Mouse (Mus musculus): ENCODE data around the gene Tmem108. TPM values are rescaled to one million over a fixed set of nuclear protein-coding genes. Genes with fewer than 3 reads are reported as not detected.

Tmem108 gene
- total and polyA plus RNA-seq, 2 experiments from 2014 or later = 33.2 to 42.7 TPM

DNA sequence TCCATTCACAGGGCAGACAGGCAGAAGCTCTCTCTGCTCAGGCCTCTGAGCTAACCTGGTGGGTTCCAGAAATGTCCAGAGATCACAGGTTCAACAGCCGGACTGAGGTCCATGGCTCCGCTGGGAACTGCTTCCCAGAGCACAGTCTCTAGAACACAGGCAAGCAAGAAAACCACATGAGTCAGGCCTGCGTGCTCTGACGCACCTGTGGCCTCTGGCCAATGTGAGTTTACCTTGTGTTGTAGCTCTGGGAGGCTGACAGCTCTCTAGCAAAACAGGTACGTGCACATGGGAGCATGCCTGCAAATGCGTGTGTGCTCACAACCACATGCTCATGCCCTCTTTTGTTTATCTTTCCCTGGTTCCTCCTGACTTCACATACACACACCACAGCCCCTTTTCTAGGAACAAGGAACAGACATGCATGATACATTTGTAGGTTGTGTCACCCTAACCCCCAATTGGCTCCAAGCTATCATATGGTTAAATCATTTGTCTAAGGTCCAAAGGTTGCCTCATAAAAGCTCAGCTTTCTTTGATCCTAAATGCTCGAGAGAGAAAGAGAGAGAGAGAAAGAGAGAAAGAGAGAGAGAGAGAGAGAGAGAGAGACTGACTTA, 254.6 kb downstream of the Tmem108 start:
- peaks cover 27% of the 10 kb centered on the region for H3K4me1 ChIP-seq (ENCODE audit: insufficient read depth)
- no peak for TF ChIP-seq CTCF (IDR thresholded peaks at IDR 0.05; ENCODE audit: low read depth)
- H3K9ac ChIP-seq = no peak overlapping the region
- H3K4me3 ChIP-seq (ENCODE audit: low read depth, low read length) = no peak overlapping the region
- H3K9me3 ChIP-seq (ENCODE audit: low read length) = no peaks in the 10 kb centered on the region
- no peak overlapping the region; the same call in 1 of the 2 replicates for H3K27ac ChIP-seq (ENCODE audit: low read depth, low read length)
- 73% methylated on average over 7 of the region's 7 CpGs for WGBS
- H3K36me3 ChIP-seq (ENCODE audit: insufficient read depth) = no peaks in the 10 kb centered on the region
- H3K4me2 ChIP-seq (ENCODE audit: low read depth) = no peak overlapping the region
- DNase-seq (no peak), ATAC-seq (no peak)
- H3K27me3 ChIP-seq (ENCODE audit: insufficient read depth, low read length) = no peaks in the 10 kb centered on the region

DNA sequence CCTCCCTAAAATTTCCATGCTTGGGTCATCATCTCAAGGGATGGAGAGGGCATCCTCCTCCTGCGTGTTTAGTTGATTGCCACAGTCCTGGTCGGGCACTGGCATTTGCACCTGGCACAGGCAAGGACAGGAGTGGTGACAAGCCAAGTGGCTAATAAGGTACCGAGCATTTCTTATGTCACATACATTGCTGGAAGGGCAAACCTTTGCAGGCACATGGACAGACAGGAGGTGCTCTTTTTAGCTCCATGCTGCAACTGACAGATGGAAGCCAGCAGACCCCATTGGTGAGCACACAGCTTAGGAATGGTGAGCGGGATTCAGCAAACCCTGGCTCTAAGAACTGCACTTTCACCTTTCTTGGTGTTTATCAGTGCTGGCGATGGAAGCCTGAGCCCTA, 256.6 kb downstream of the Tmem108 start:
- Histone ChIP-seq H3K4me1 (ENCODE audit: insufficient read depth) (peaks cover 37% of the 10 kb centered on the region), H3K9ac (no peak overlapping the region), H3K4me3 (ENCODE audit: low read depth, low read length) (no peak overlapping the region), H3K27me3 (ENCODE audit: insufficient read depth, low read length) (no peaks in the 10 kb centered on the region), H3K9me3 (ENCODE audit: low read length) (no peaks in the 10 kb centered on the region), H3K27ac (ENCODE audit: low read depth, low read length) (peak overlapping the region; percentile 76), H3K4me2 (ENCODE audit: low read depth) (no peak overlapping the region), H3K36me3 (ENCODE audit: insufficient read depth) (no peaks in the 10 kb centered on the region)
- ATAC-seq (peak; percentile 13; the same call in 1 of the 2 replicates), DNase-seq (peak; percentile 65)
- WGBS = 23% methylated on average over 5 of the region's 5 CpGs
- no peak for TF ChIP-seq CTCF (IDR thresholded peaks at IDR 0.05; ENCODE audit: low read depth)

DNA sequence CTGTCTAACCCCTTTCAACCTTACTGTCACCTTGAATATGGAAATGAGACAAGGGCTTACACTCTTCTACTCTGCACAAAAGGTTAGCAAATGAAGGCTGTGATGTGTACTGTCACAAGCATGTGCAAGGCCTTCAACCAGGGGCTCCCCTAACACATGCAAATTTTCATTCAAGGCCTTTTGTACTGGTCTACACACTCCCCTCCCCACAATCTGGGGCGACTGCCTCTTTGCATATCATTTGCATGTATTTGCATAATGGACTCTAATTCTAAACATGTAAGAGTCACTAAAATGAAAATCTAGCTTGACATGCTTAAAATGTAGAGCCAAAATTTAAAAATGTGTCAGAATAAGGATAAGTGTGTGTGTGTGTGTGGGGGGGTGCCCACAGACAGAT, 257.0 kb downstream of the Tmem108 start:
- Histone ChIP-seq H3K36me3 (ENCODE audit: insufficient read depth) (0 out of 2 replicates have a peak, but pooled peaks cover under 1% of the 10 kb centered on the region), H3K9me3 (ENCODE audit: low read length) (no peaks in the 10 kb centered on the region), H3K4me2 (ENCODE audit: low read depth) (no peak overlapping the region), H3K4me1 (ENCODE audit: insufficient read depth) (peaks cover 37% of the 10 kb centered on the region), H3K27ac (ENCODE audit: low read depth, low read length) (peak overlapping the region; percentile 76), H3K27me3 (ENCODE audit: insufficient read depth, low read length) (no peaks in the 10 kb centered on the region), H3K4me3 (ENCODE audit: low read depth, low read length) (no peak overlapping the region), H3K9ac (no peak overlapping the region)
- ATAC-seq = peak; percentile 93
- peak; percentile 82 for DNase-seq
- TF ChIP-seq CTCF (IDR thresholded peaks at IDR 0.05; ENCODE audit: low read depth) = 0 out of 2 replicates have a peak, but pooled peaks have one; percentile 1
- WGBS = 4% methylated on average over 1 of the region's 1 CpGs

DNA sequence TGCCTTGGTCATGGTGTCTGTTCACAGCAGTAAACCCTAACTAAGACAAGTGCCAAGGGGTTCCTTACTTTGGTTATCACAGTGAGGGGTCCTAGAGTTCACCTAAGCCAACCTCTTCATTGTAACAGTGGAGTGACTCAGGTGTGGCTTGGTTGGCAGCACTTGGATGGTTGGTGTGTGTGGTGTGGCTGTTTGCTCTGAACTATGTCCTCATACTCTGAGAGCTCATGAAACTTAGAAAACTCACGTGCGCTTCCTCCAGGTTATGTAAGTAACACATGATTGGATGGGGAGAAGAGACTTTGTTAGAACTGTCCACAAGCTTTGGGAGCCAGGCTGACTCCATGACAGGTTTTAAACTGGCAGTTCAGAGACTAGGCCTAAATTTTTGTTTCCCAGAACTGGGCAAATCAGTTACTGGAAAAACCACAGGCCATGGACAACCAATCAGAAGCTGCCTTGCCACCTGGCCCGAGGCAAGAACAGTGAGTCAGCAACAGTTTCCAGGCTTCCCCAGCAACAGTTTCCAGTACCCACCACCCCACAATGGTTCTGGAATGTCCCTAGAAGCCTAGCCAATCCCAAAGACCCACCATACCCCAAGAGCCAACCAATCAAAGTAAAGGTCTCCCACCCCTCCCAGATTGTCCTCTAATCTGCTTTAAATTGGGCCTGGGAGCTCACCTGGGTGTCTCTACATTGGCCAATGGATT, 257.9 kb downstream of the Tmem108 start:
- H3K4me3 ChIP-seq (ENCODE audit: low read depth, low read length) = no peak overlapping the region
- ATAC-seq (no peak), DNase-seq (no peak)
- H3K9me3 ChIP-seq (ENCODE audit: low read length) = no peaks in the 10 kb centered on the region
- no peak for TF ChIP-seq CTCF (IDR thresholded peaks at IDR 0.05; ENCODE audit: low read depth)
- peak overlapping the region; percentile 76 for H3K27ac ChIP-seq (ENCODE audit: low read depth, low read length)
- 79% methylated on average over 3 of the region's 3 CpGs for WGBS
- H3K4me1 ChIP-seq (ENCODE audit: insufficient read depth) = peaks cover 37% of the 10 kb centered on the region
- peaks cover 10% of the 10 kb centered on the region; the same call in 1 of the 2 replicates for H3K36me3 ChIP-seq (ENCODE audit: insufficient read depth)
- H3K4me2 ChIP-seq (ENCODE audit: low read depth) = no peak overlapping the region
- no peaks in the 10 kb centered on the region for H3K27me3 ChIP-seq (ENCODE audit: insufficient read depth, low read length)
- no peak overlapping the region for H3K9ac ChIP-seq

DNA sequence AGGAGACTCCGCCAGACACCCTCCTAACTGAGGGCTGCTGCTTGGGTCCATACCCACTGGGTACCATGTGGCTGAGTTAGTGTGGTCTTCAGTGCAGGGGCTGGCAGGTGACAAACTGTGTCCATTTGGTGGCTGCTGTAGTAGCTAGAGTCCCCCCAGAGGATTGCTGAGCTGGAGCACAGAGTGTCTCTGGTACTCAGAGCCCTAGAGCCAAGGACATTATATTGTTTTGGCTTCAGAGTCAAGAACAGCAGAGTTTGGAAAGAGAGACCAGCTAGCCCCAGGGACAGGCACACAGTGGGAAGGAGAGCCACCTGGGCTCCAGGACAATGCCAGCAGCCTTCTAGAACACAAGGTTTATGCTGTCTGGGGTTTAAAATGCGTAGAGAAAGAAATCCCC, 259.0 kb downstream of the Tmem108 start:
- H3K27ac ChIP-seq (ENCODE audit: low read depth, low read length) = peak overlapping the region; percentile 82
- peaks cover 10% of the 10 kb centered on the region; the same call in 1 of the 2 replicates for H3K36me3 ChIP-seq (ENCODE audit: insufficient read depth)
- peaks cover 37% of the 10 kb centered on the region for H3K4me1 ChIP-seq (ENCODE audit: insufficient read depth)
- no peak overlapping the region for H3K4me2 ChIP-seq (ENCODE audit: low read depth)
- WGBS = 76% methylated on average over 2 of the region's 2 CpGs
- no peaks in the 10 kb centered on the region for H3K27me3 ChIP-seq (ENCODE audit: insufficient read depth, low read length)
- H3K9ac ChIP-seq = no peak overlapping the region
- H3K9me3 ChIP-seq (ENCODE audit: low read length) = no peaks in the 10 kb centered on the region
- no peak for DNase-seq
- no peak for TF ChIP-seq CTCF (IDR thresholded peaks at IDR 0.05; ENCODE audit: low read depth)
- ATAC-seq = no peak
- H3K4me3 ChIP-seq (ENCODE audit: low read depth, low read length) = no peak overlapping the region

DNA sequence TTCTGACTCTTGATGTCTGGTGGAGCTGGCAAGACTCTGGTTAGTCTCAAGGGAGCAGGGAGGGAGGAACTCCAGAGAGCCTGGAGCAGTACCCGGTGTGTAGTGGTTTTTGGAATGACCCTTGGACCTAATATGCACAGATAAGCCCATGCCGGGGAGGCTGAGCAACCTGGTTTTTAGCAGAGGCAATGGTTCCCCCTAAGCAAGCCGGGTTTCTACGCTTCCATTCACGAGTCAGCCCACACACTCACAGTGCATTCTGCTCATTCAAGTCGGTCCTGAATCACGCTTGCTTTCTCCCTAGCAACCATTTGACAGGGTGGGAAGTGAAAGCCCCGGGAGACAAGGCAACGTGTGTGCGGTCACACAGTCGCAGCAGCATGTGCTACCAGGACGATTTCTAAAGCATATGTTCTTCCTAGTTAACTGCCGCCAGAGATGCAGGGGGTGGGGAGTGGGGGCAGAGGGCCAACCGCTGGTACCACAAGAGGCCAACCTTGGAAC, 259.7 kb downstream of the Tmem108 start:
- peak overlapping the region; percentile 19; the same call in 1 of the 2 replicates for H3K4me2 ChIP-seq (ENCODE audit: low read depth)
- H3K36me3 ChIP-seq (ENCODE audit: insufficient read depth) = peaks cover 10% of the 10 kb centered on the region; the same call in 1 of the 2 replicates
- ATAC-seq = peak; percentile 86
- DNase-seq = peak; percentile 85
- H3K9me3 ChIP-seq (ENCODE audit: low read length) = no peaks in the 10 kb centered on the region
- no peaks in the 10 kb centered on the region for H3K27me3 ChIP-seq (ENCODE audit: insufficient read depth, low read length)
- H3K9ac ChIP-seq = no peak overlapping the region
- H3K4me1 ChIP-seq (ENCODE audit: insufficient read depth) = peaks cover 37% of the 10 kb centered on the region
- TF ChIP-seq CTCF (IDR thresholded peaks at IDR 0.05; ENCODE audit: low read depth) = no peak
- H3K27ac ChIP-seq (ENCODE audit: low read depth, low read length) = peak overlapping the region; percentile 82
- H3K4me3 ChIP-seq (ENCODE audit: low read depth, low read length) = no peak overlapping the region
- 3% methylated on average over 14 of the region's 14 CpGs for WGBS

DNA sequence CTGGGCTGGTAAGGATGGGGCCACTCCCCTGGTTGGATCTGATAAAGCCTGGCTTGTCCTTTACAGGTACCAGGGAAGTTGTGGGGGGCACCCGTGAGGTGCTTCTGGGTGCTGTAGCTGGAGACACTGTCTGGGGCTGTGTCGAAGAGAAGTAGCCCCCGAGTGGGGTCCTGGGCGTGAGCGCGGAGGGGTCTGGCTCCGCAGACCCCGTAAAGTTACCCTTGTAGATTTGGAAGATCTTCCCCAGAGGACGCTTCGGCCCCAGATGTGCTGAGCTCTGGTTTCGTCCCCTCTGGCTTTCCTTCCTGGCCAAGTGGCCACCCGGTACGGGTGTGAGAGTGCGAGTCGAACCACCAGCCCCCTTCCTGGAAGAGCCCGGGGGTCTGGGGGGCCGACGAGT, 262.3 kb downstream of the Tmem108 start:
- Histone ChIP-seq H3K9me3 (ENCODE audit: low read length) (no peaks in the 10 kb centered on the region), H3K4me1 (ENCODE audit: insufficient read depth) (peaks cover 29% of the 10 kb centered on the region), H3K4me2 (ENCODE audit: low read depth) (no peak overlapping the region), H3K36me3 (ENCODE audit: insufficient read depth) (peaks cover 15% of the 10 kb centered on the region), H3K27me3 (ENCODE audit: insufficient read depth, low read length) (no peaks in the 10 kb centered on the region), H3K9ac (no peak overlapping the region), H3K4me3 (ENCODE audit: low read depth, low read length) (no peak overlapping the region), H3K27ac (ENCODE audit: low read depth, low read length) (no peak overlapping the region)
- DNase-seq = no peak
- ATAC-seq = no peak
- 92% methylated on average over 18 of the region's 18 CpGs for WGBS
- TF ChIP-seq CTCF (IDR thresholded peaks at IDR 0.05; ENCODE audit: low read depth) = no peak

Measured in forebrain, postnatal 0 days (tissue).